Mouse (Mus musculus): ENCODE measurements around the gene Ampd3. TPM values are rescaled to one million over a fixed set of nuclear protein-coding genes. Genes with fewer than 3 reads are reported as not detected.

The Ampd3 gene
- total RNA-seq, 1 experiment from 2014 or later, result 13.4 TPM

Other genes starting within 250 kb of the Ampd3 start
- 2.6 to 9.9 TPM (median 5.3 TPM) in 3 replicates for gene Sbf2, start 153.3 kb upstream of the Ampd3 start, total RNA-seq (2017)
- gene Adm, start 140.5 kb upstream of the Ampd3 start, total RNA-seq (2017), result not detected in 3 replicates
- gene Rnf141, start 76.3 kb downstream of the Ampd3 start, total RNA-seq (2017), result 19.8 to 50.6 TPM (median 21.2 TPM) in 3 replicates
- not detected in 3 replicates for gene Lyve1, start 95.0 kb downstream of the Ampd3 start, total RNA-seq (2017)
- 0.19 to 10.2 TPM (median 1.1 TPM) in 3 replicates for gene Mrvi1, start 214.3 kb downstream of the Ampd3 start, total RNA-seq (2017)